Mouse (Mus musculus) gonadal fat pad, adult 2 months (tissue): ENCODE data around the gene Slc41a1. TPM values are rescaled to one million over a fixed set of nuclear protein-coding genes. Genes with fewer than 3 reads are reported as not detected.
"Not testable (repeated sequence)": the region's sequence is repeated elsewhere in the genome, so short reads cannot be mapped to it uniquely, and the experiment has no call there.

Experiments
- DNase-seq: peaks from one replicate; pipeline ENCODE4 v3.0.0-alpha.2; 2012; ENCODE audit warnings: low read depth
- polyA plus RNA-seq: library from polyadenylated mRNA; depleted of rRNA; stranded (reverse); fragments of >200 nt; gene quantifications from 2 replicates; pipeline ENCODE4 v1.2.3, GENCODE M21; 2012; rRNA removed

Slc41a1 gene
- polyA plus RNA-seq = 29.3 and 42.3 TPM in 2 replicates

GRCm38 (mm10) chr1:131827207-131827786 lies at the start of gene Slc41a1:
Gene Slc41a1 (plus strand): TSS chr1:131827493.
- no peak for DNase-seq

GRCm38 (mm10) chr1:131794591-131794990 lies 32.7 kb upstream of the Slc41a1 start:
- DNase-seq = no peak

- DNase-seq = peak; percentile 59
Observed at GRCm38 (mm10) chr1:131795171-131795570, 32.1 kb upstream of the Slc41a1 start.

- peak; percentile 82 for DNase-seq
Observed at GRCm38 (mm10) chr1:131797202-131797909, 29.9 kb upstream of the Slc41a1 start, which contains the start of gene Pm20d1. Gene Pm20d1 (plus strand): TSS chr1:131797381.

GRCm38 (mm10) chr1:131800001-131800400 lies 27.3 kb upstream of the Slc41a1 start:
- DNase-seq = peak; percentile 44

GRCm38 (mm10) chr1:131801071-131801470 lies 26.2 kb upstream of the Slc41a1 start:
- no peak for DNase-seq

GRCm38 (mm10) chr1:131802652-131803051 lies 24.6 kb upstream of the Slc41a1 start:
- no peak for DNase-seq

- DNase-seq = no peak
Observed at GRCm38 (mm10) chr1:131804166-131804565, 23.1 kb upstream of the Slc41a1 start.

GRCm38 (mm10) chr1:131808986-131809385 lies 18.3 kb upstream of the Slc41a1 start:
- no peak for DNase-seq

- DNase-seq = no peak
Observed at GRCm38 (mm10) chr1:131809651-131810050, 17.6 kb upstream of the Slc41a1 start.

- no peak for DNase-seq
Observed at GRCm38 (mm10) chr1:131811393-131811792, 15.9 kb upstream of the Slc41a1 start.

- DNase-seq = no peak
Observed at GRCm38 (mm10) chr1:131812006-131812405, 15.3 kb upstream of the Slc41a1 start.

GRCm38 (mm10) chr1:131812631-131813295 lies 14.5 kb upstream of the Slc41a1 start:
- no peak for DNase-seq

GRCm38 (mm10) chr1:131813731-131814130 lies 13.6 kb upstream of the Slc41a1 start:
- no peak for DNase-seq

- no peak for DNase-seq
Observed at GRCm38 (mm10) chr1:131814191-131814590, 13.1 kb upstream of the Slc41a1 start.

- DNase-seq = no peak
Observed at GRCm38 (mm10) chr1:131816886-131817285, 10.4 kb upstream of the Slc41a1 start.

- DNase-seq = not testable (repeated sequence)
Observed at GRCm38 (mm10) chr1:131820353-131820752, 6.9 kb upstream of the Slc41a1 start.

- DNase-seq = no peak
Observed at GRCm38 (mm10) chr1:131820887-131821328, 6.4 kb upstream of the Slc41a1 start.

GRCm38 (mm10) chr1:131822292-131822691 lies 5.0 kb upstream of the Slc41a1 start:
- no peak for DNase-seq

GRCm38 (mm10) chr1:131822856-131823492 lies 4.3 kb upstream of the Slc41a1 start:
- DNase-seq = no peak

GRCm38 (mm10) chr1:131823563-131823962 lies 3.7 kb upstream of the Slc41a1 start:
- DNase-seq = no peak

- DNase-seq = no peak
Observed at GRCm38 (mm10) chr1:131824528-131825181, 2.6 kb upstream of the Slc41a1 start.
